Mouse (Mus musculus): ENCODE results near the gene Tnfsf12. TPM values are rescaled to one million over a fixed set of nuclear protein-coding genes. Genes with fewer than 3 reads are reported as not detected.

Gene Tnfsf12
- polyA plus RNA-seq, 1 experiment from 2014 or later: 1.3 TPM

GRCm38 (mm10) chr11:69684936-69685335 is 10.7 kb downstream of the Tnfsf12 start:
- no peak for ATAC-seq (ENCODE audit: low FRiP score)
- Histone ChIP-seq H3K27ac (no peak overlapping the region), H3K9ac (peak overlapping the region; percentile 2; the same call in 1 of the 2 replicates), H3K4me2 (no peak overlapping the region), H3K4me1 (peaks cover 30% of the 10 kb centered on the region), H3K36me3 (replicated peaks) (peaks cover 6% of the 10 kb centered on the region), H3K4me3 (replicated peaks) (no peak overlapping the region), H3K9me3 (no peaks in the 10 kb centered on the region), H3K27me3 (peaks cover 17% of the 10 kb centered on the region; the same call in 1 of the 2 replicates)
- WGBS: 87% methylated on average over 6 of the region's 6 CpGs

- WGBS: 82% methylated on average over 12 of the region's 12 CpGs
- H3K9me3 ChIP-seq: no peaks in the 10 kb centered on the region
- peaks cover 35% of the 10 kb centered on the region for H3K4me1 ChIP-seq
- no peak for ATAC-seq (ENCODE audit: low FRiP score)
- H3K27ac ChIP-seq: no peak overlapping the region
- peaks cover 12% of the 10 kb centered on the region for H3K36me3 ChIP-seq (replicated peaks)
- 0 out of 2 replicates have a peak overlapping the region, but pooled peaks have one; percentile 12 for H3K9ac ChIP-seq
- H3K4me3 ChIP-seq (replicated peaks): no peak overlapping the region
- H3K4me2 ChIP-seq: no peak overlapping the region
- H3K27me3 ChIP-seq: peaks cover 17% of the 10 kb centered on the region; the same call in 1 of the 2 replicates
Measured at GRCm38 (mm10) chr11:69684128-69684745, 11.4 kb downstream of the Tnfsf12 start.

GRCm38 (mm10) chr11:69683576-69683975 is 12.1 kb downstream of the Tnfsf12 start:
- Histone ChIP-seq H3K4me1 (peaks cover 36% of the 10 kb centered on the region), H3K4me2 (no peak overlapping the region), H3K4me3 (replicated peaks) (no peak overlapping the region), H3K36me3 (replicated peaks) (peaks cover 18% of the 10 kb centered on the region), H3K27ac (no peak overlapping the region), H3K9me3 (no peaks in the 10 kb centered on the region), H3K9ac (no peak overlapping the region), H3K27me3 (peaks cover 17% of the 10 kb centered on the region; the same call in 1 of the 2 replicates)
- no peak for ATAC-seq (ENCODE audit: low FRiP score)
- WGBS: 87% methylated on average over 7 of the region's 7 CpGs

- H3K4me1 ChIP-seq: peaks cover 36% of the 10 kb centered on the region
- 0 out of 2 replicates have a peak overlapping the region, but pooled peaks have one; percentile 75 for H3K9ac ChIP-seq
Measured at GRCm38 (mm10) chr11:69682840-69683533, 12.7 kb downstream of the Tnfsf12 start.

GRCm38 (mm10) chr11:69682209-69682839 is 13.3 kb downstream of the Tnfsf12 start:
- WGBS: 26% methylated on average over 24 of the region's 24 CpGs
- peak overlapping the region; percentile 88 for H3K4me2 ChIP-seq
- peak overlapping the region; percentile 83 for H3K4me3 ChIP-seq (replicated peaks)
- H3K36me3 ChIP-seq (replicated peaks): peaks cover 31% of the 10 kb centered on the region
- peak; percentile 42 for ATAC-seq (ENCODE audit: low FRiP score)
- peak overlapping the region; percentile 95 for H3K27ac ChIP-seq
- H3K4me1 ChIP-seq: peaks cover 36% of the 10 kb centered on the region
- H3K9me3 ChIP-seq: no peaks in the 10 kb centered on the region
- H3K27me3 ChIP-seq: peaks cover 17% of the 10 kb centered on the region; the same call in 1 of the 2 replicates
- peak overlapping the region; percentile 75 for H3K9ac ChIP-seq

More at GRCm38 (mm10) chr11:69682840-69683533, 12.7 kb downstream of the Tnfsf12 start:
- peak; percentile 64 for ATAC-seq (ENCODE audit: low FRiP score)
- H3K4me3 ChIP-seq (replicated peaks): peak overlapping the region; percentile 83
- peaks cover 24% of the 10 kb centered on the region for H3K36me3 ChIP-seq (replicated peaks)
- WGBS: 27% methylated on average over 12 of the region's 12 CpGs
- peaks cover 17% of the 10 kb centered on the region; the same call in 1 of the 2 replicates for H3K27me3 ChIP-seq
- no peaks in the 10 kb centered on the region for H3K9me3 ChIP-seq
- peak overlapping the region; percentile 88 for H3K4me2 ChIP-seq
- peak overlapping the region; percentile 95; the same call in 1 of the 2 replicates for H3K27ac ChIP-seq

GRCm38 (mm10) chr11:69681314-69682208 is 14.1 kb downstream of the Tnfsf12 start, which contains the start of gene Senp3:
Gene Senp3, minus strand, starts transcription at chr11:69682084.
- H3K27me3 ChIP-seq: peaks cover 13% of the 10 kb centered on the region; the same call in 1 of the 2 replicates
- no peaks in the 10 kb centered on the region for H3K9me3 ChIP-seq
- peaks cover 36% of the 10 kb centered on the region for H3K4me1 ChIP-seq
- under 1% methylated on average over 76 of the region's 80 CpGs for WGBS
- H3K36me3 ChIP-seq (replicated peaks): peaks cover 37% of the 10 kb centered on the region
- ATAC-seq (ENCODE audit: low FRiP score): peak; percentile 98
- peak within 1 kb of the TSS; percentile 88 for H3K4me2 ChIP-seq
- H3K4me3 ChIP-seq (replicated peaks): peak within 1 kb of the TSS; percentile 83
- H3K9ac ChIP-seq: peak within 1 kb of the TSS; percentile 75
- peak within 1 kb of the TSS; percentile 95 for H3K27ac ChIP-seq

GRCm38 (mm10) chr11:69680136-69680855 is 15.4 kb downstream of the Tnfsf12 start:
- Histone ChIP-seq H3K4me3 (replicated peaks) (peak overlapping the region; percentile 83), H3K4me2 (peak overlapping the region; percentile 88), H3K27ac (no peak overlapping the region), H3K27me3 (peaks cover 11% of the 10 kb centered on the region; the same call in 1 of the 2 replicates), H3K9ac (peak overlapping the region; percentile 75; the same call in 1 of the 2 replicates), H3K4me1 (peaks cover 33% of the 10 kb centered on the region), H3K9me3 (no peaks in the 10 kb centered on the region), H3K36me3 (replicated peaks) (peaks cover 50% of the 10 kb centered on the region)
- 93% methylated on average over 30 of the region's 30 CpGs for WGBS
- no peak for ATAC-seq (ENCODE audit: low FRiP score)

- Histone ChIP-seq H3K9ac (no peak overlapping the region), H3K27ac (no peak overlapping the region), H3K36me3 (replicated peaks) (peaks cover 61% of the 10 kb centered on the region), H3K4me1 (peaks cover 33% of the 10 kb centered on the region), H3K27me3 (0 out of 2 replicates have a peak, but pooled peaks cover 2% of the 10 kb centered on the region), H3K9me3 (no peaks in the 10 kb centered on the region), H3K4me2 (no peak overlapping the region), H3K4me3 (replicated peaks) (no peak overlapping the region)
- no CpG with 5 or more reads among the region's 2 CpGs for WGBS
- ATAC-seq (ENCODE audit: low FRiP score): no peak
Measured at GRCm38 (mm10) chr11:69679144-69679543, 16.5 kb downstream of the Tnfsf12 start.

GRCm38 (mm10) chr11:69672211-69672706 is 23.4 kb downstream of the Tnfsf12 start, which contains the start of gene Eif4a1:
Gene Eif4a1, minus strand, starts transcription at chr11:69672423.
- Histone ChIP-seq H3K36me3 (replicated peaks) (peaks cover 77% of the 10 kb centered on the region), H3K9me3 (no peaks in the 10 kb centered on the region), H3K27ac (peak within 1 kb of the TSS; percentile 98), H3K27me3 (no peaks in the 10 kb centered on the region), H3K9ac (peak within 1 kb of the TSS; percentile 99), H3K4me1 (peaks cover 30% of the 10 kb centered on the region), H3K4me2 (peak within 1 kb of the TSS; percentile 95), H3K4me3 (replicated peaks) (peak within 1 kb of the TSS; percentile 99)
- 0% methylated on average over 36 of the region's 36 CpGs for WGBS
- ATAC-seq (ENCODE audit: low FRiP score): peak; percentile 97

GRCm38 (mm10) chr11:69671726-69672124 is 23.9 kb downstream of the Tnfsf12 start:
- Histone ChIP-seq H3K36me3 (replicated peaks) (peaks cover 76% of the 10 kb centered on the region), H3K4me1 (peaks cover 30% of the 10 kb centered on the region), H3K27ac (peak overlapping the region; percentile 98), H3K9me3 (no peaks in the 10 kb centered on the region), H3K27me3 (no peaks in the 10 kb centered on the region), H3K4me3 (replicated peaks) (peak overlapping the region; percentile 99), H3K4me2 (peak overlapping the region; percentile 95), H3K9ac (peak overlapping the region; percentile 99)
- ATAC-seq (ENCODE audit: low FRiP score): peak; percentile 15
- 0% methylated on average over 43 of the region's 43 CpGs for WGBS

Data from forebrain, embryonic 12.5 days (tissue).